Mouse (Mus musculus) embryonic fibroblast, embryonic 13.5 days (primary cell): ENCODE results near the gene Eif2s1.

Experiments
- CTCF ChIP-seq: IDR thresholded peaks from 2 replicates; pipeline ENCODE4 v1.5.1; 2011; ENCODE audit warnings: mild to moderate bottlenecking, control low read depth, low read length, moderate library complexity, borderline replicate concordance; ENCODE audit not compliant: insufficient read depth
- POLR2A ChIP-seq: IDR thresholded peaks from 2 replicates; pipeline ENCODE4 v1.6.1; 2011; ENCODE audit warnings: low read depth, mild to moderate bottlenecking, control low read depth, low read length, moderate library complexity

DNA sequence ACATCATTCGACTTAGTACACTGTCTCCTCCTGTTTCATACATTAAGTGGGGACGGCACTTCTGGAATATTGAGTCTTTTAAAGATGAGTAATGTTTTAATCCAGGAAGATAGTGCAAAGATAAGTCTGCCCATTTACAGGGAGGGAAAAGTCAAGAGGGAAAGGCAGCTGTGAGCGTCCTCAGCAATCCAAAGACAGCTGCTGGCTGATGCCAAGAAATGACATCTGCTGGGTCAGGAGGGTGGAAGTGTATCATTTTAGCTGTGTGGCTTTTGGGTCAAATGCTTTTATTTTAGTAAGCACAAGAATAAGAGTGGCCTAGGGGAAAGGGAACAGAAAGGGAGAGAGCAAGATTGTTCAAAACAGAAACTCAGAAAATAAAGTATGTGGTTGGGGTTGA is 60.4 kb downstream of the Eif2s1 start:
- TF ChIP-seq CTCF (no peak), POLR2A (no peak)
